Mouse (Mus musculus): ENCODE data around the gene Thoc6. TPM values are rescaled to one million over a fixed set of nuclear protein-coding genes. Genes with fewer than 3 reads are reported as not detected.

Thoc6 gene
- polyA plus RNA-seq, 1 experiment: 9.8 TPM

- no peak overlapping the region for H3K4me3 ChIP-seq (ENCODE audit: control insufficient read depth, low read depth, low read length)
- TF ChIP-seq POLR2A (IDR thresholded peaks at IDR 0.05; ENCODE audit: control insufficient read depth, low read depth, low read length): no peak
- TF ChIP-seq CTCF (IDR thresholded peaks at IDR 0.05; ENCODE audit: control insufficient read depth, insufficient read depth, insufficient replicate concordance, low read depth, low read length): no peak
- H3K27ac ChIP-seq (ENCODE audit: control insufficient read depth, insufficient read depth, low read depth, low read length): no peak overlapping the region
- no peaks in the 10 kb centered on the region for H3K4me1 ChIP-seq (ENCODE audit: control insufficient read depth, insufficient read depth, low read length)
- no peaks in the 10 kb centered on the region for H3K36me3 ChIP-seq (ENCODE audit: control insufficient read depth, insufficient read depth, low read length)
- no peaks in the 10 kb centered on the region for H3K27me3 ChIP-seq (ENCODE audit: control insufficient read depth, insufficient read depth, low read length)
Observed at GRCm38 (mm10) chr17:23654001-23654400, 19.7 kb downstream of the Thoc6 start.

- no peaks in the 10 kb centered on the region for H3K4me1 ChIP-seq (ENCODE audit: control insufficient read depth, insufficient read depth, low read length)
- H3K36me3 ChIP-seq (ENCODE audit: control insufficient read depth, insufficient read depth, low read length): no peaks in the 10 kb centered on the region
- no peaks in the 10 kb centered on the region for H3K27me3 ChIP-seq (ENCODE audit: control insufficient read depth, insufficient read depth, low read length)
- TF ChIP-seq POLR2A (IDR thresholded peaks at IDR 0.05; ENCODE audit: control insufficient read depth, low read depth, low read length) (no peak), CTCF (IDR thresholded peaks at IDR 0.05; ENCODE audit: control insufficient read depth, insufficient read depth, insufficient replicate concordance, low read depth, low read length) (no peak)
- H3K4me3 ChIP-seq (ENCODE audit: control insufficient read depth, low read depth, low read length): no peak overlapping the region
- H3K27ac ChIP-seq (ENCODE audit: control insufficient read depth, insufficient read depth, low read depth, low read length): no peak overlapping the region
Observed at GRCm38 (mm10) chr17:23653324-23653723, 20.4 kb downstream of the Thoc6 start.

GRCm38 (mm10) chr17:23651363-23651762 is 22.3 kb downstream of the Thoc6 start:
- TF ChIP-seq POLR2A (IDR thresholded peaks at IDR 0.05; ENCODE audit: control insufficient read depth, low read depth, low read length) (no peak), CTCF (IDR thresholded peaks at IDR 0.05; ENCODE audit: control insufficient read depth, insufficient read depth, insufficient replicate concordance, low read depth, low read length) (no peak)
- Histone ChIP-seq H3K4me3 (ENCODE audit: control insufficient read depth, low read depth, low read length) (no peak overlapping the region), H3K27me3 (ENCODE audit: control insufficient read depth, insufficient read depth, low read length) (no peaks in the 10 kb centered on the region), H3K4me1 (ENCODE audit: control insufficient read depth, insufficient read depth, low read length) (no peaks in the 10 kb centered on the region), H3K27ac (ENCODE audit: control insufficient read depth, insufficient read depth, low read depth, low read length) (no peak overlapping the region), H3K36me3 (ENCODE audit: control insufficient read depth, insufficient read depth, low read length) (no peaks in the 10 kb centered on the region)

DNA sequence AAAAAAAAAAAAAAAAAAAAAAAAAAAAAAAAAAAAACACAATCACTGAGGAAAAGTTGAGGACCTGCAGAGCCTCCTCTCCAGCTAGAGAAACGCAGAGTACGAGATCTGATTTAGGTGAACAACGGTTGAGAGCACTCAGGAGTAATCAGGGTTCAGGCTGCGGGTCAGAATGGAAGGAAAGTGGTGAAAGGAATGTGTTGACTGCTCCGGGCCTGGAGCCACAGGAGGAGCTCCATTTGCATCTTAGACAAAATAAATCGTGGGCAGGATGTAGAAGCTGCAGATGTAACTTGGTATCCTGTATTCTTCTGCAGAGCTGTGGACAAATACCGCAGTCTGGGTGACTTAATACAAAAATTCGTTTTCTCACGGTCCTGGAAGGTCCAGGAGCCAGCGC is 27.8 kb downstream of the Thoc6 start:
- Histone ChIP-seq H3K36me3 (ENCODE audit: control insufficient read depth, insufficient read depth, low read length) (no peaks in the 10 kb centered on the region), H3K4me3 (ENCODE audit: control insufficient read depth, low read depth, low read length) (no peak overlapping the region), H3K4me1 (ENCODE audit: control insufficient read depth, insufficient read depth, low read length) (peaks cover 14% of the 10 kb centered on the region), H3K27ac (ENCODE audit: control insufficient read depth, insufficient read depth, low read depth, low read length) (no peak overlapping the region), H3K27me3 (ENCODE audit: control insufficient read depth, insufficient read depth, low read length) (peaks cover 3% of the 10 kb centered on the region; the same call in 1 of the 2 replicates)
- TF ChIP-seq CTCF (IDR thresholded peaks at IDR 0.05; ENCODE audit: control insufficient read depth, insufficient read depth, insufficient replicate concordance, low read depth, low read length): no peak
- TF ChIP-seq POLR2A (IDR thresholded peaks at IDR 0.05; ENCODE audit: control insufficient read depth, low read depth, low read length): no peak

DNA sequence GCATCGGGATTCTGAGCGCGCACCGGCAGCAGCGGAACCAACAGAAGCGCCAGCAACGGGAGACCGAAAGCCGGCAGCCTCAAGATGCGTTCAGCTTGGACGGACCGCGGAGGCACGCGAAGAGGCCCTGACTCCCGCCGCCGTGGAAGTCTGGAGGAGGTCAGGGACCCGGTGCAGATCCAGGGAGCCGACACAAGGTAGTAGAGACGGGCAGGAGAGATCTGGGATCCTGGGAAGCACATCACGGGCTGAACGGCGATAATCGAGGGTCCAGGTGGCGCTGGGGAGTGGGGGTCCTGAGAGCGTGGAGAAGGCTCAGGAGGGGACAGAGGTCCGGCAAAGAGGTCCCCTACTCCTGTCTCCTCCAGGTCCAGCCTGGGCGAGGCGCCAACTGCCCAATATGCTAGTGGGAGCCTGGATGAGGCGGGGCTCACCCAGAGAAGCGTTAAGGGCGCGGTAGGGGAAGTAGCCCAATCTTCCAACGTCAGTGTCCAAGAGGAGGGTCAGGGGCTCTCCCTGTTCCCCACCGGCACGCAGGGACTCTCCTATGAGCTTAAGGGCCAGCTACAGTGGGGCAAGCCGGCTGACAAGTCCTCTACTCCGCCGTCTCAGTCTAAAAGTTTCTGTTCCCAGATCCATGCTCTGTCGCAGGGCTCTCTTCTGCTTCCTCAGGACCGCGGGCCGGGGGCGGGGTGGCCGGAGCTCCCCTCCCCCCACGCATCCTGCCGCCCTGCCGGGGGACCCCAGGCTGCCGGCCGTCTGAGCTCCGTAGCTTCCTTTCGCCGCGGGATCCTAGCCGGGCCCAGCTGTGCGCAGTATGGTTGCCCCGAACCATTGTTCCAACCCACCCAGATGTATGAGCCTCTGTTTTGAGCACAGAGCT is 28.8 kb downstream of the Thoc6 start, which contains the start of gene Mmp25:
Mmp25 (minus strand) TSS at position 665 of the 883 bp plus-strand sequence.
- Histone ChIP-seq H3K27ac (ENCODE audit: control insufficient read depth, insufficient read depth, low read depth, low read length) (no peak within 1 kb of the TSS), H3K27me3 (ENCODE audit: control insufficient read depth, insufficient read depth, low read length) (peaks cover 3% of the 10 kb centered on the region; the same call in 1 of the 2 replicates), H3K36me3 (ENCODE audit: control insufficient read depth, insufficient read depth, low read length) (no peaks in the 10 kb centered on the region), H3K4me1 (ENCODE audit: control insufficient read depth, insufficient read depth, low read length) (peaks cover 14% of the 10 kb centered on the region), H3K4me3 (ENCODE audit: control insufficient read depth, low read depth, low read length) (peak within 1 kb of the TSS; percentile 32)
- TF ChIP-seq CTCF (IDR thresholded peaks at IDR 0.05; ENCODE audit: control insufficient read depth, insufficient read depth, insufficient replicate concordance, low read depth, low read length) (no peak), POLR2A (IDR thresholded peaks at IDR 0.05; ENCODE audit: control insufficient read depth, low read depth, low read length) (no peak)

DNA sequence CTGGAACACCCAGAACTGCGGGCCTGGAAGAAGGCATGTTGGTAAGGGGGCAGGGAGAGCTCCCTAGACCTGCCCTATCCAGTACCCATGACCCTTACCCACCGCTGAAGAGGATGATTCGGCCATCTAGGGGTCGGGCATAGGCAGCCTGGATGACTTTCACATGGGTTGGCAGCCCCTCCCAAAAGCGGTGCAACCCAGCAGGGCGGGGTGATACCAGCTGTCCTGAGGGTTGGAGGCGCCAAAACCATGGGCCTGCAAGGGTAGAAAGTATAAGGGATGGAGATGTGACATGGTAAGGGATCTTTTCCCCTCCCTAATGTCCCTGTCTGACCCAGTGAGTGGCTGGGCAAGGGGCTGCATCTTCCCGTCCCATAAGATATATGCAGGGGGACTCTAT is 42.4 kb downstream of the Thoc6 start:
- TF ChIP-seq POLR2A (IDR thresholded peaks at IDR 0.05; ENCODE audit: control insufficient read depth, low read depth, low read length) (no peak), CTCF (IDR thresholded peaks at IDR 0.05; ENCODE audit: control insufficient read depth, insufficient read depth, insufficient replicate concordance, low read depth, low read length) (no peak)
- Histone ChIP-seq H3K27me3 (ENCODE audit: control insufficient read depth, insufficient read depth, low read length) (no peaks in the 10 kb centered on the region), H3K36me3 (ENCODE audit: control insufficient read depth, insufficient read depth, low read length) (no peaks in the 10 kb centered on the region), H3K4me3 (ENCODE audit: control insufficient read depth, low read depth, low read length) (no peak overlapping the region), H3K27ac (ENCODE audit: control insufficient read depth, insufficient read depth, low read depth, low read length) (no peak overlapping the region), H3K4me1 (ENCODE audit: control insufficient read depth, insufficient read depth, low read length) (peaks cover 11% of the 10 kb centered on the region)

DNA sequence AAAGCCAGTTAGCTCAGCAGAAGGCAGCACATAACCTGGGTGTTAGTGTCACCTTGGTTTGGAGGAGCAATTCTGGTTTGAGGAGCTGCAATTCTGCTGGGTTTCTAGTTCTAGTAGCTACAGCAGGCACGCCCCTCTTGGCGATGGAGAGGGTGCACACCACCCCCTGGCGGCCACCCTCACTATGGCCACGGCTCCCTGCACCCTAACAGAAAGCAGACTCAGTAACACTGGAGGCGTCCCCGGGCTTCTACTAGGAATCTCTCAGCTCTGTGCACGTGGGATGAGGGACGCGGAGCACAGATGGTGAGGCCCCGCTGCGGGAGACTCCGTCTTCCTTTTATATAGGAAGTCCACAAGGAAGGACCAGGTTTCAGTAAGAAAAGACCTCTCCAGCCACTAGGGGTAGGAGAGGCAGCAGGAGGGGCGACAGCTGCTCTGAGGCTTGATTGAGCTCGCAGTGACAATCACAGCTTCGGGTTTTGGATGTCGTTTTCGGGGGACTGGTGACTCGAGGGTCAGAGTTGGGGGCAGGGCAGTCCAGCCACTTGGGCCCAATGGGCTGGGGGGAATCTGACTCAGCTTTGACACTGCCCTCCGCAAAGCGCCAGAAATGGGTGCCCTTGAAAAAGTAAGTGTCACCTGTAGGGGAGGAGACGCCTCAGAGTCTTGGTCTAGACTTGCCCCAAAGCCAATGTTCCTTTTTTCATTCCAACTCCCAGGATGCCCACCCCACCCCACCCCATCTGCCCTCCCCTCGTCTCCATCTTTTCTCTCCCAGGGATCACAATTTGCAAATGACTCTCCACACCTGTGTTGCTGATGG is 43.3 kb downstream of the Thoc6 start:
- Histone ChIP-seq H3K4me1 (ENCODE audit: control insufficient read depth, insufficient read depth, low read length) (peaks cover 11% of the 10 kb centered on the region), H3K27ac (ENCODE audit: control insufficient read depth, insufficient read depth, low read depth, low read length) (no peak overlapping the region), H3K4me3 (ENCODE audit: control insufficient read depth, low read depth, low read length) (peak overlapping the region; percentile 25), H3K36me3 (ENCODE audit: control insufficient read depth, insufficient read depth, low read length) (no peaks in the 10 kb centered on the region), H3K27me3 (ENCODE audit: control insufficient read depth, insufficient read depth, low read length) (no peaks in the 10 kb centered on the region)
- TF ChIP-seq POLR2A (IDR thresholded peaks at IDR 0.05; ENCODE audit: control insufficient read depth, low read depth, low read length) (no peak), CTCF (IDR thresholded peaks at IDR 0.05; ENCODE audit: control insufficient read depth, insufficient read depth, insufficient replicate concordance, low read depth, low read length) (peak; percentile 78; the same call in 1 of the 2 replicates)

Measured in testis, adult 2 months (tissue).